Mouse (Mus musculus): ENCODE results near the gene Tapbp.

The Tapbp gene

DNA sequence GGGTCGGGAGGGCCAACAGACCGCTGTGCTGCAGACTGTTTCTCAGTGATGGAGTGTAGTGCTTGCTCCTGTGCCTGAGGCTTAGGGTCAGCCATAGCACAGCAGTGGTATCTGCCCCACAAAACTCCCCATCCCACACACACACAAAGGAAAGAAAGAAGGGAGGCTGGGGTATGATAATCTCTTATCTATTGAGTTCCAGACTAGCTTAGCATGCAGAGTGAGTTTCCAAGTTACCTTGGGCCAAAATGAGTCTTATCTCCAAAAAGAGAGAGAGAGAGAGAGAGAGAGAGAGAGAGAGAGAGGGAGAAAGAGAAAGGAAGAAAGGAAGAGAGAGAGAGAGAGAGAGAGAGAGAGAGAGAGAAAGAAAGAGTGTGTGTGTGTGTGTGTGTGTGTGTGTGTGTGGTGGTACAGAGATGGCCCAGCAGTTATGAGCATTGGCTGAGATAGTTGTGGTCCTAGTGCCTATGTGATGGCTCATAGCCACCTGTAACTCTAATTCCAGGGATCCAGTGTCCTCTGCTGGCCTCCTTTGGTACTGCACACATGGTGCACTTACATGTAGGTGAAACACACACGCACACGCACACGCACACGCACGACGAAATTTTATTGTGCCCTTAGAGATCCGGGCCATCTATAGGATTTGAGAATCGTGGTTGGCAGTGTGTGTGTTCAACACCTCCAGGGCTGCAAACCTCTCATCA lies 9.0 kb downstream of the Tapbp start:
- no peak for DNase-seq (ENCODE audit: low spot score)

DNA sequence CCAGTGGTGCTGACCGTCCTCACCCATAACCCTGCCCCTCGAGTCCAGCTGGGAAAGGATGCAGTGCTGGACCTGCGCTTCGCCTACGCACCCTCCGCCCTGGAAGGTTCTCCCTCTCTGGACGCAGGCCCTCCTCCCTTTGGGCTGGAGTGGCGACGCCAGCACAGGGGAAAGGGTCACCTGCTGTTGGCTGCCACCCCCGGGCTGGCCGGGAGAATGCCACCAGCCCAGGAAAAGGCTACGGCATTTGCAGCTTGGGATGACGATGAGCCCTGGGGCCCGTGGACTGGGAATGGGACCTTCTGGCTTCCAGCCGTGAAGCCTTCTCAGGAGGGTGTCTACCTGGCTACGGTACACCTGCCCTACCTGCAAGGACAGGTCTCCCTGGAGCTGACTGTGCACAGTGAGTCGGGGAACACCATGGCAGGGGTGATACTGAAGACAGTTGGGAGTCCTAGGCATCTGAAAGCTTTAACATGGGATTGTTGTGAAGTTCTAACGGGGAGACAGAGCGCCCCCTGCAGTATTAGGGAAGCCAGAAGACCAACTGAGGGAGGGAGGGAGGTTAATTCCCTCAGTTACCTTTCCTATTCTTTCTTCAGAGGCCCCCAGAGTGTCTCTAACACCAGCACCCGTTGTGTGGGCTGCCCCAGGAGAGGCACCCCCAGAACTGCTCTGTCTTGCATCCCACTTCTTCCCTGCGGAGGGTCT lies 9.9 kb downstream of the Tapbp start:
- DNase-seq (ENCODE audit: low spot score): no peak

DNA sequence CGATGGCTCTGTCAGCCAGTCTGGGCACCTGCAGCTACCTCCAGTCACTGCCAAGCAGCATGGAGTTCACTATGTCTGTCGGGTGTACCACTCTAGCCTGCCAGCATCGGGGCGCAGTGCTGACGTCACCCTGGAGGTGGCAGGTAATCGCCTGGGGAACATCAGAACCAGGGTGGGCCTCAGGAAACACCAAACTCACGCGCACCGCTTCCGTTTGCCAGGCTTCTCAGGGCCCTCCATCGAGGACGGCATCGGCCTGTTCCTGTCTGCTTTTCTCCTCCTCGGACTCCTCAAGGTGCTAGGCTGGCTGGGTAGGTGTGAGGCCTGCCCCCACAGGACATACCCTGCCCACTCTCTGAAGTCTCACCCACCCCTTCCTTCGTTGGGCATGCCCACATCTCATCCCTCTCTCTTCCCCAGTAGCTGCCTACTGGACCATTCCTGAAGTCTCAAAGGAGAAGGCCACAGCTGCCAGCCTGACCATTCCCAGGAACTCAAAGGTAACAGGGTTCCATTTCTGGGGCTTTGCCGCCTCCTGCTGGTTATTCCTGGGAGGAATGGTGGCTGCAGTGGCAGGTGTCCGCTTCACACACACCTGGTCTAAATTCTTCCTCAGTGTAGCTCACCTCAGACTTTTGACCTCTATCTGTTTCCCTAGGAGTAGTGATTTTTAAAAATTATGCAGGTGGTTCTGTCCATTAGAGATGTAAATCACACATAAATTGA lies 10.7 kb downstream of the Tapbp start:
- no peak for DNase-seq (ENCODE audit: low spot score)

DNA sequence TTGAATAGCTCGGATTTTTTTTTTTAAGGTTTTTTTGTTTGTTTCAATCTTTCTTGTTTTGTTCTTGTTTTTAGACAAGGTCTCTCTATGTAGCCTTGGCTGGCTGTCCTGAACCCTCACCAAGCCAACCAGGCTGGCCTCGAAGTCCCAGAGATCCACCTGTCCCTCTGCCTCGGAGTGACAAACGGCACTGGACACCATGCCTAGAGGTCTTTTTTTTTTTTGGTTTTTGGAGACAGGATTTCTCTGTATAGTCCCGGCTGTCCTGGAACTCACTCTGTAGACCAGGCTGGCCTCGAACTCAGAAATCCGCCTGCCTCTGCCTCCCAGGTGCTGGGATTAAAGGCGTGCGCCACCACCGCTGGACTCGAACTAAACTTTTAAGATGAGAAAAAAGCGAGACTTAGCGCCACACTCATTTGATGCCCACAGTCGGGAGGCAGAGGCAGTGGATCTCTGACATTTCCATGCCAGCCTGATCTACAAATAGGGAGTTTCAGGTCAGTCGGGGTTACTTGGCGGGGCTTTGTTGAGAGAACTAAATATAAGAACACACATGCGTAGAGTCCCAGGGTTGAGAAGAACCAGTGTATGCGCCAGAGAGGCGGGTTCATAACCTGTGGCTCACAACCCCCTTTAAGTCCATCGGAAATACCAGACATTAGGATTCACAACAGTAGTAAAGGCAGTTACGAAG lies 12.7 kb downstream of the Tapbp start:
- DNase-seq (ENCODE audit: low spot score): no peak

DNA sequence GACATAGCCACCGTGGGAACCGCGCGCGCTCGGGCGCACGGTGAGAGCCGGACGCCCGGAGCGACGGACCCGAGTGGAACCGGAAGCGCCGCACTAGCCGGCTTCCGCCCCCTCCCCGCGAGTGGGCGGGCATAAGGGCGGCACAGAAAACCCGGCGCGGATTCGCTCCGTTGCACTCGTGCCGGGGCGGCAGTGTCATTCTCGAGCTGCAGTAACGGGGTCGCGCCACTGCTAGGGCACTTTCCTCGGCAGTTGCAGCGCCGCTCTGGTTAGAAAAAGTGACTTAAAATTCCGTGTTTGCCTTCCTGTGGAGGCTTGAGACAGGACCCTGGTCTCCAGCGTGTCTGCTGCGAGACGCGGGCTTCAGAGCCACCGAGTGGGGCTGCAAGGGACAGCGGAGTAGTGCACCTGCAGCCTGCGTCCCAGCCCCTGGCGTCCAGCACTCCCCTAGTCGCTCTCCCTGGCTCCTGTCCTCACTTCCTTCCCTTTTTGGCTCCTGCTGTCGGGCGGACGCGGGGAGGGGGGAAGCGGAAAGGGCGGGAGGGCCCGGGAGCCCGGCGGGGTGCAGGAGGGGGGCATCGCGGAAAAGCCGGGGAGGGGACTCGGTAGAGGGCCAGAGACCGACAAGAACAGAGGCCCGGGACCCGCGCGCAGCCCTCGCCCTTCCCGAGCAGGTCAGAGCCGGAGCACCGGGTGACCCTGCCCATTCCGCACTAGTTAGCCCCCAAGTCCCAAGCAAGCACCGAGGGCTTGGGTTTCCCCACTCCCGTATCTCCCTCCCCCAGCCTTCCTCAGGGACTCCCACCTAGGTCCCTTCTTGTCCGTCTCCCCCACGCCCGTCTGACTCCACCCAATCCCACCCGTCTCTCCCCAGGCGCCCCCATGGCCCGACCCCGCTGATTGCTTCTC lies 13.9 kb downstream of the Tapbp start, which contains the start of gene Rgl2:
Gene Rgl2 (plus strand): TSS at position 173 of the 909 bp plus-strand sequence.
- DNase-seq (ENCODE audit: low spot score): peak; percentile 69

DNA sequence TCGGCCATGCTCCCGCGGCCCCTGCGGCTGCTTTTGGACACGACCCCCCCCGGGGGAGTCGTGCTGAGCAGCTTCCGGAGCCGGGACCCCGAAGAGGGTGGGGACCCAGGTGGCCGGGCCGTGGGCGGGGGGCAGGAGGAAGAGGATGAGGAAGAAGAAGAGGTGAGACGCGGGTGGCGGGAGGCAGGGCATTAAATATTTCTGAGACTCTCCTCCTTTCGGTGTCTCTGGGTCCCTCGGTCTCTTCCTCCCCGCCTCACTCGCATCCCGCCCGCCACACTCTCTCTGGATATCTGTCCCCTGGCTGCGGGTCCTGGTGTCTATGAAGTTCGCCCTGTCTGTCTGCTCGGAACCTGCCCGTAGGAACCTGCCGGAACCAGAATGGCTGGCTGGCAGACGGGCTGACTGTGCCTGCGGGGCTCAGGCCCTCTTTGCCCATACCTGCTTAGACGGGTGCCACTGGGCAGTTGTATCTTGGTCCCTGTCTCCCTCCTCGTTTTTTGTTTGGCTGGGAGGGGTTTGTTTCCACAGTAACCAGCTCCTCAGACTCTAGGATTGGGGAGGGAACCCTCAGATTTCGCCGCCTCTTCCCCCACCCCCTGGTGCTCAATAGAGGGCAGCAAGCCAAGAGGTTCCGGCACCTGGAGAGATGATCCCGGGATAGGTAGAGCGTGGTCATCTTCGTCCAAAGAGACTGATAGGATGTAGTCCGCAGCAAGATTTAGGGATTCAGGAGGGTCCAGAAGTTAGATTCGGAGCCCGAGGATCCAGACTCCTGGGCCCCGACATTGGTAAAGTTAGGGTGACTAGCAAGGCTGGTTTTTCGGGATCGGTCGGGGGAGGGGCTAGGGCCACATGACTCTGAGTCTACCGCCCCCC lies 14.8 kb downstream of the Tapbp start:
- no peak for DNase-seq (ENCODE audit: low spot score)

DNA sequence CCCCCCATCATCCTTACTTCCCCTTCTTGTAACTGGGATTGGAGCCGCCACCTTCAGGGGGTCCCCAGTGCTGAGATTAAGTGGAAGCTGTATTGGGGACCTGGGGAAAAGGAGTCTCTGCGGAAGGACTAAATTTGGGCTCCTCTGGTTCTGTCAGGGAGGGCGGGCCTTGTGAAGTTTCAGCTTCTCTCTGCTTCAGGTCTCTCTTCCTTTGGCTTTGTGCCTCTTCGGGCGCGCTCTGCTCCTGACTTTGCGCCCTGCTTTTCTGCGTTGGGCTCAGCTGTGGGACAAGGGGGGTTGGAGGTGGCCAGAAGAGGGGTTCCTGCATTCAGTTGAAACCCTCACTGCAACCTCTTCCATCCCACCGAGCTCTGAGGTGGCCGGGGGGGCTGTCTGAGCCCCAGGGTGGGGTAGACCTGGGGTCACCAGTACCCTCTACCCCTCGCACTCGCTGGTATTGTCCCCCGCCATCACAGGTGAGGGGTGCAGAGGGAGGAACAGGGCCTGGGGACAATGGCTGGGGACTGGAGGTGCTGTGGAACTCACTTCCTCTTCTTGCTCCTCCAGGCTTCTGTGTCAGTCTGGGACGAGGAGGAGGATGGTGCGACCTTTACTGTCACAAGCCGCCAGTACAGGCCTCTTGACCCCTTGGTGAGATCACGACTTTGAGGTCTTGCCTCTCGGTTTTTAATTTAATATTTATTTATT lies 15.6 kb downstream of the Tapbp start:
- no peak for DNase-seq (ENCODE audit: low spot score)

DNA sequence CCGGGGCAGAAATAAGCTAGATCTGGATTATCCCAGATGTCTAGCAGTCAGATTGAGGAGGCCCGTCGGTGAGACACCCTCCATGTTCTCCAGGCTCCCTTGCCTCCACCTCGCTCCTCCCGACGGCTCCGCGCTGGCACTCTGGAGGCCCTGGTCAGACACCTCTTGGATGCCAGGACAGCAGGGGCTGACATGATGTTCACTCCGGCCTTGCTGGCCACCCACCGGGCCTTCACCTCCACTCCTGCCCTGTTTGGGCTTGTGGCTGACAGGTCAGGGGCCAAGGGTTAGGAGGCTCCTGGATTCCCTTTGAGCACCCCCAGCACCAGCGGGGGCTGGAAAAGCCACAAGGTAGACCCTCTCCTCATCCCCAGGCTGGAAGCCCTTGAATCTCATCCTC lies 16.2 kb downstream of the Tapbp start:
- DNase-seq (ENCODE audit: low spot score): no peak

DNA sequence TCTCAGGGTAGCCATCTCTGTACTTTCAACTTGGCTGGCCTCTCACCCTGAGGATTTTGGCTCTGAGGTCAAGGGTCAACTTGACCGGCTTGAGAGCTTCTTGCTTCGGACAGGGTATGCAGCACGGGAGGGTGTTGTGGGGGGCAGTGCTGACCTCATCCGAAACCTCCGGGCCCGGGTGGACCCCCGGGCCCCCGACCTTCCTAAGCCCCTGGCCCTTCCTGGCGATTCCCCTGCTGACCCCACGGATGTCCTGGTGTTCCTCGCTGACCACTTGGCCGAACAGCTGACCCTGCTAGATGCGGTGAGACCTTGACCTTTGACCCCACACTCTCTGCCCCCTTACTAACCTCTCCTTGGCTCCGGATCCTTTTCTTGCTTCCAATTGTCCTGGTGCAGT lies 16.7 kb downstream of the Tapbp start:
- DNase-seq (ENCODE audit: low spot score): no peak

DNA sequence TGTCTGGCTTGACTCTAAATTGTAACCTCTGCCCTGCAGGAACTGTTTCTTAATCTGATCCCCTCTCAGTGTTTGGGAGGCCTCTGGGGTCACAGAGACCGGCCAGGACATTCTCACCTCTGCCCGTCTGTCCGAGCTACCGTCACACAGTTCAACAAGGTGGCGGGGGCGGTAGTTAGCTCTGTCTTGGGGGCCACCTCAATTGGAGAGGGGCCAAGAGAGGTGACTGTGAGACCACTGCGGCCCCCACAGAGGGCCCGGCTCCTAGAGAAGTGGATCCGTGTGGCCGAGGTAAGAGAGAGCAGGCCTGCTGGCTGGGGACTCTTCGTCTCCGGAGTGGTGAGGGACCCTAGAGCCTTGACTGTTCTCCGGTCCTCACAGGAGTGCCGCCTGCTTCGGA lies 17.3 kb downstream of the Tapbp start:
- no peak for DNase-seq (ENCODE audit: low spot score)

DNA sequence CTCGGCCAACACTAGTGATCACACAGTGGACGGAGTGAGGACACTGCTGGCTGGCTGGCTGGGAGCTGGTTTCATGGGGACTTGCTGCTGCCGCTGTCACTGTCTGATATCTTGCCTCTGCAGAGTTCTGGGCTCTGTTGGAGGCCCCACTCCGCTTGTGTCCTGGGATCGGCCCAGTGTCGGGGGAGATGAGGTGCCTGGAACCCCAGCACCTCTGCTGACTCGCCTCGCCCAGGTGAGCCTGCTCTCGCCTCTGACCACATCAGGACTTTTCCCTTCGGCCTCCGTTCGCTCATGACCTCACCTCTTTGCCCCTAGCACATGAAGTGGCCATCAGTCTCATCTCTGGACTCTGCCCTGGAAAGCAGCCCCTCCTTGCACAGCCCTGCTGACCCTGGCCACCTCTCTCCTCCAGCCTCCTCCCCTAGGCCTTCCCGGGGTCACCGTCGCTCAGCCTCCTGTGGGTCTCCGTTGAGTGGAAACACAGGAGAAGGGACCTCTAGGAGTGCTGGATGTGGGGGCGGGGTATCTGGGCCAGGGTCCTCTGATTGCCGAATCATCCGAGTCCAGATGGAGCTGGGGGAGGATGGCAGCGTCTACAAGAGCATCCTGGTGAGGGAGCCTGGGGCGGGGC lies 19.8 kb downstream of the Tapbp start:
- no peak for DNase-seq (ENCODE audit: low spot score)

DNA sequence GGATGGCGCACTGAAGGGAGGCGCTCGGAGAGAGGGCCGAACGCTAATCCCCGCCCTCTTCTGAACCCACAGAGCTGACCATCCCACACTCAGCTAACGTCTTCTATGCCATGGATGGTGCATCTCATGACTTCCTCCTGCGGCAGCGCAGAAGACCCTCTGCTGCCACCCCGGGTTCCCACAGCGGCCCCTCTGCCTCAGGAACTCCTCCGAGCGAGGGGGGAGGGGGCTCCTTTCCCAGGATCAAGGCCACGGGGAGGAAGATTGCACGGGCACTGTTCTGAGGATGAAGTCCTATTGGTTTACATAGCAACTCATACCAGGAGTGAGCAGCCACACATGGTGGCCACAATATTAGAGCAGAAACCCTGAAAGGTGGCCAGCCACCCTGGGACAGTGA lies 21.3 kb downstream of the Tapbp start:
- no peak for DNase-seq (ENCODE audit: low spot score)

DNA sequence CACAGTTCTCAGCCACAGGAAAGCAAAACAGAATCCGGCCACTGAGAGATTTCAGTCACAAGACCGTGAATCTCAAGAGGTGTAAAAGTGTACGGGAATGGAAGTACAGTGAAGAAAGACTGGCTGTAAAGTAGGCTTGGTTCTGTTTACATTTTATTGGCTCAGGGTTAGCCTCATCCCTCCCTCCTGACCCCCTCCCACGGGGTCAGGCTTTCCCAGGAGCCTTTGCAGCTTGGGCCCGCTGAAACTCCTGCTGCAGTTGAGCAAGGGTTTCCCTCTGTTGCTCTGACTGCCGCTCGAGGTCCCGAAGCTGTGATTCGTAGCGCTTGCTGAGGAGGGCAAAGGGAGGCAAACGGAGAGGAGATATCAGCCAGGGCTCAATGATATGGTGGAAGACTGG lies 23.1 kb downstream of the Tapbp start:
- DNase-seq (ENCODE audit: low spot score): no peak

DNA sequence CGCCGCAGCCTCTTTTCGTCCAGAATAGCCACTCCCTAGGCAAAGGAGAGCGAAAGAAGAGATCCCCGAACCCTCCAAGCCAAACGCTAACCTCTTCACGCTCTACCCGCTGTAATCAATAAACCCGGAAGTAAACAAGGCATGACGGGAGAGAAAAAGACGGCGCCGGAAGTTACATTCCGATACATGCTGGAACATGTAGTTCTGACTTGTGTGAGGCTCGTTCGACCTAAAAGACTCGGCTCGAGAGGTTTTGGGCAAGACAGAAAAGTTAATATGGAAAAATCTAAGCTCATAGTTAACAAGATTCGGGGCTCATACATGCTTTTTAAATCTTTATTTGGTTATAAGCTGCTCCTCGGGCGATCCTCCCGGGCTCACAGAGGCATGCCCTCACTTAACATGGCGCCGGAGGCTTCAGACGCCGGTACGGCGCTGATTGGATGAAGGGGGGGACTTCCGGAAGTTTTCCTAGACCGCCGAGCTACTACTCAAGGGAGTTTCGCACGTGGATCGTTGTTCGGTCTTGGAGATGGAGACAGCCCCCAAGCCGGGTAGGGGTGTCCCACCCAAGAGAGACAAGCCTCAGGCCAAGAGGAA lies 24.6 kb downstream of the Tapbp start, which contains the start of the genes Pfdn6 and Wdr46:
Gene Pfdn6 (minus strand): TSS at position 138 of the 600 bp plus-strand sequence.
Gene Wdr46 (plus strand): TSS at position 455 of the 600 bp plus-strand sequence.
- DNase-seq (ENCODE audit: low spot score): peak; percentile 84

DNA sequence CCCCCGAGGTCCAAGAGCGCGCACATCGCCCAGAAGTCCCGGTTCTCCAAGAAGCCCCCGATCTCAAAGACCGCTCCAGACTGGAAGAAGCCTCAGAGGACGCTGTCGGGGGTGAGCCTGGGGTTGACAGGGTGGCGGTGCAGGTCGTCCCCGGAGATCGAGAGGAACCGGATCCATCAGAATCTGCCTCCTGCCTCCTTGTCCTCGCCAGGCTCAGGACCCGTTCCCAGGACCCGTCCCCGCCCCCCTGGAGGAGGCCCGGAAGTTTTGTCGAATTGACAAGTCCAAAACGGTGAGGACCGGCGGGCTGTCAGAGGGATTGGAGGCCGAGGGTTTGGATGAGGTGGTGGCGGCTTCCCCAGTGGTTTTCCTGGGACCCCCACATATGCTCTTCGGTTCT lies 25.3 kb downstream of the Tapbp start:
- DNase-seq (ENCODE audit: low spot score): no peak

DNA sequence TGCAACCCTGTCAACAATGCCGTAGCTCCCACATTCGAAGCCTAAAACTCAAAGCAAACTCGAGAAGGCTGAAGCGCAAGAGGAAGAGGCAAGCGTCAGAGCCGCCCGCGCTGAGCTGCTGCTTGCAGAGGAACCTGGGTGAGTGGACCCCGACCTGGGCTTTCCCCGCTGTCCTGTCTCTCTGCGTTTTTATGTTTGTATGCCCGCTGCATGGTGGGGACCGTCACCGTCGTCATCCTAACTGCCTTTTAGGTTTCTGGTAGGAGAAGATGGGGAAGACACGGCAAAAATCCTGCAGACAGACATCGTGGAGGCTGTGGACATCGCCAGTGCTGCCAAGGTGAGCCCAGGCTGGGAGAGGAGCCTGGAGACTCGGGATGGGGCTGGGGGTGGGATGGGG lies 25.7 kb downstream of the Tapbp start:
- DNase-seq (ENCODE audit: low spot score): no peak

DNA sequence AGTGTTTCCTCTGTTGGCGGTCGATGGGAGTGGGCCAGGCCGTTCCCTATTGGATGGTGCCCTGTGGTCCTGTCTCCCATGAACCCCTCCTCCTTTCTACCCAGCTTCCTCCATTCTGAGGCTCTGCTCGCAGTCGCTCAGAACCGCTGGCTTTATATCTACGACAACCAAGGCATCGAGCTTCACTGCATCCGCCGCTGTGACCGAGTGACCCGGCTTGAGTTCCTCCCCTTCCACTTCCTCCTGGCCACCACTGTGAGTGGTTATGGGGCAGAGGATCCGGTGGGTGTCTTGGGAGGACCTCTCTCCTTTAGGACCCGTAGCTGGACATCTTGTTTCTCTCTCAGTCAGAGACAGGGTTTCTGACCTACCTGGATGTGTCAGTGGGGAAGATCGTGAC lies 27.8 kb downstream of the Tapbp start:
- no peak for DNase-seq (ENCODE audit: low spot score)

DNA sequence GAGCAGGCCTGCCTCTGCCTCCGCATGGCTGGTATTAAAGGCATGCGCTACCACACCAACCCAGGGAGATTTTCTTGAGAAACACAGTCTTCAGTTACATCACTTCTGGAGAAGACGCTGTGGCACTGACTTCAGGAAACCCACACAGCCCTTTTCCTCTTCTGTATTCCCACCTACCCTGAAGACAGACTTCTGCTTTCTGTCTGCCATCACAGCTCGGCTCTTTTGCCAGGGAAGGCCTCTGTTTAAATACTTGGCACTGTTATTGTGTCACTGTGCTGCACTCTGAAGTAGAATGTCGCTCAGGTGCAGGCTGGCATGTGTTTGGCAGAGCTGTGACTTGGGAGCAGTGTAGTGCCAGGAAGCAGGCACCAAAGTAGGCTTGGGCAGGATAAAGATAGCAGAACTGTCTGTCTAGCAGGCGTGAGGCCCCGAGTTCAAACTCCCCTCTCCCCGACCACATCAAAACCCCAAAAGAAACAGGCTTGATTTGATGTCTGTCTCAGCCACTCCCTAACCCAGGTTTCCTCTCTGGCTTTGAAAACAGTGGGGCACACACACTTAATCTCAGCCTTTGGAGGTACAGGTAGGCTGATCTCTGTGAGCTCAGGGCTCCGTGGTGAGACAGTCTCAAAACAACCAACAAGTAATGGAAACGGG lies 31.9 kb downstream of the Tapbp start:
- no peak for DNase-seq (ENCODE audit: low spot score)

All from layer of hippocampus, adult 9-10 months (tissue).